Mouse (Mus musculus) lung, postnatal 0 days (tissue): ENCODE measurements around the gene Myrip.

ENCODE experiments used
- CTCF ChIP-seq: IDR thresholded peaks from 2 replicates; pipeline ENCODE4 v1.5.1; 2016; ENCODE audit warnings: antibody characterized with exemption, mild to moderate bottlenecking
- EP300 ChIP-seq: IDR thresholded peaks from 2 replicates; pipeline ENCODE4 v1.6.1; 2016; ENCODE audit warnings: antibody characterized with exemption, mild to moderate bottlenecking, control low read depth

DNA sequence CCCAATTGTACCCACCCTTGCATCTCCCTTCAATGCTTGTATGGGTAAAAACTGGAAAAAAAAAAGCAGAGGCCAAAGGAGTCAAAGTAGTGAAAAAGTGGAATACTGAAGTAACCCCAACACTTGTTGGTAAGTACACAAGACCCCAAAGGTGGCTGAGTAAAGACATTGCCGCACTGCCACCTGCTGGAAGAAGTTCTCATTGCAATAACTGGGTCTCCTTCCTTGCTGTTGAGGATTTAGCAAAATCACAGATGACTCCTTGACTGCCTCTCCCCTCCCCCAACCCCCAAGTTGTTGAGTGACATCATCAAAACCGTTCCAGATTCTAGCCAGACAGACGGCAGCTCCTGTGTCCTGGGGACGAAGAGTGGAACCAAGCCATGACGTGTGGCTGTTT is 124.5 kb downstream of the Myrip start:
- TF ChIP-seq CTCF (peak; percentile 79), EP300 (no peak)
